Mouse (Mus musculus): ENCODE measurements at regions not wholly inside any gene's neighbourhood (a gene's known extent, or its start where the extent isn't known, plus 50 kb on each side); places are given as distances from the start of the nearest gene placed in this dataset.

GRCm38 (mm10) chr3:119524510-119525123, 259.6 kb downstream of the Ptbp2 start:
- TF ChIP-seq CTCF (IDR thresholded peaks at IDR 0.05; ENCODE audit: low read depth) (no peak), EP300 (IDR thresholded peaks at IDR 0.05; ENCODE audit: low read depth) (no peak)

Measured in liver, postnatal 0 days (tissue).